Comparison of ENCODE assay signal across 28 mouse cellular contexts in genomic region chr9:77943316-77943715, GRCm38 (mm10). TPM values are rescaled to one million over a fixed set of nuclear protein-coding genes. Genes with fewer than 3 reads are reported as not detected.
DNase-seq lines count a peak whose midpoint lies in the region; ATAC-seq and TF ChIP-seq lines count a peak whose summit lies in the region.
"Had no signal": no experiment of that assay in that cellular context is flagged by ENCODE, and none has a peak within 500 bp of the region (broad histone marks: within the 10 kb centered on the region; RNA-seq: fewer than 3 reads in every experiment).

No protein-coding gene starts in this region.

- no peak overlapping the region; the same call in 1 of the 2 replicates for H3K27ac ChIP-seq in liver, adult 2 months (replicated peaks; ENCODE audit: insufficient read depth, low read depth, low read length)
- H3K27ac ChIP-seq in liver, embryonic 11.5 days (ENCODE audit: low read depth, low read length): no peak overlapping the region
- H3K27ac ChIP-seq: embryonic facial prominence, embryonic 12.5 days; embryonic facial prominence, embryonic 15.5 days; forebrain, embryonic 12.5 days; forebrain, embryonic 15.5 days; heart, embryonic 15.5 days; hindbrain, embryonic 10.5 days; hindbrain, embryonic 13.5 days; intestine, embryonic 15.5 days had no signal

- peaks cover 47% of the 10 kb centered on the region for H3K79me2 ChIP-seq in liver, adult 2 months (ENCODE audit: control insufficient read depth, insufficient read depth, low read length)

- no peak for TF ChIP-seq POLR2A in liver, adult 2 months (IDR thresholded peaks at IDR 0.05; ENCODE audit: extremely low read depth, insufficient read depth, low read length)

- WGBS in liver, adult 2 months: 24% methylated on average over 2 of the region's 2 CpGs
- 84% methylated on average over 2 of the region's 2 CpGs for WGBS in liver, embryonic 11.5 days

- H3K9ac ChIP-seq in liver, adult 2 months (ENCODE audit: low read depth, low read length): no peak overlapping the region
- H3K9ac ChIP-seq in liver, embryonic 11.5 days (ENCODE audit: low read depth, low read length): no peak overlapping the region
- H3K9ac ChIP-seq: embryonic facial prominence, embryonic 12.5 days; embryonic facial prominence, embryonic 15.5 days; forebrain, embryonic 12.5 days; forebrain, embryonic 15.5 days; heart, embryonic 12.5 days; heart, embryonic 15.5 days; hindbrain, embryonic 13.5 days; intestine, embryonic 15.5 days had no signal

- H3K4me2 ChIP-seq in liver, embryonic 11.5 days: no peak overlapping the region
- H3K4me2 ChIP-seq: embryonic facial prominence, embryonic 12.5 days; embryonic facial prominence, embryonic 15.5 days; forebrain, embryonic 12.5 days; forebrain, embryonic 15.5 days; heart, embryonic 12.5 days; heart, embryonic 15.5 days; hindbrain, embryonic 13.5 days; intestine, embryonic 15.5 days had no signal

- H3K4me3 ChIP-seq in liver, adult 2 months (ENCODE audit: insufficient read depth, low read depth, low read length): no peak overlapping the region
- H3K4me3 ChIP-seq in liver, embryonic 11.5 days (ENCODE audit: low read depth, low read length): no peak overlapping the region
- H3K4me3 ChIP-seq: embryonic facial prominence, embryonic 12.5 days; embryonic facial prominence, embryonic 15.5 days; forebrain, embryonic 12.5 days; forebrain, embryonic 15.5 days; heart, embryonic 12.5 days; heart, embryonic 15.5 days; hindbrain, embryonic 10.5 days; hindbrain, embryonic 13.5 days; intestine, embryonic 15.5 days had no signal

- no peak for TF ChIP-seq CTCF in liver, adult 2 months (IDR thresholded peaks at IDR 0.05; ENCODE audit: low read depth, low read length)

- no peak for ATAC-seq in liver, embryonic 11.5 days (replicated peaks; ENCODE audit: low FRiP score)
- peak; percentile 36 for ATAC-seq in granulocyte monocyte progenitor cell, adult 5-6 weeks (replicated peaks; ENCODE audit: poor library complexity, severe bottlenecking)
- no peak for ATAC-seq in monocyte, adult 5-6 weeks (replicated peaks; ENCODE audit: insufficient number of reproducible peaks, low FRiP score, low TSS enrichment, poor library complexity, severe bottlenecking)
- ATAC-seq: activated CD4-positive, CD25-positive, alpha-beta regulatory T cell, adult 4 months; CD4-positive, CD25-positive, alpha-beta regulatory T cell, adult 4 months; forebrain, embryonic 15.5 days; hindbrain, embryonic 16.5 days; intestine, embryonic 15.5 days had no signal

- peak; percentile 95 for DNase-seq in liver, adult 2 months (ENCODE audit: extremely low read depth, low read depth, low spot score)
- no peak for DNase-seq in liver, embryonic 11.5 days (ENCODE audit: low spot score)
- peak; percentile 52 for DNase-seq in lung, postnatal 36 days
- no peak for DNase-seq in lung, adult 18-20 months
- peak; percentile 62 for DNase-seq in adrenal gland, postnatal 14 days
- DNase-seq in kidney, postnatal 36 days: no peak
- DNase-seq: cerebellum, adult 11 months; cerebellum, adult 2 months; cerebellum, adult 9-11 months; cerebellum, postnatal 25 days; gastrocnemius, postnatal 36 days; heart, adult 11 months; heart, postnatal 10 days; heart, postnatal 36 days had no signal

- no peaks in the 10 kb centered on the region for H3K36me3 ChIP-seq in liver, adult 2 months (ENCODE audit: control insufficient read depth, insufficient read depth, low read length)
- H3K36me3 ChIP-seq in liver, embryonic 11.5 days (ENCODE audit: control insufficient read depth, insufficient read depth, low read length): no peaks in the 10 kb centered on the region
- H3K36me3 ChIP-seq: embryonic facial prominence, embryonic 12.5 days; embryonic facial prominence, embryonic 15.5 days; forebrain, embryonic 12.5 days; forebrain, embryonic 15.5 days; heart, embryonic 12.5 days; heart, embryonic 15.5 days; hindbrain, embryonic 13.5 days; intestine, embryonic 15.5 days had no signal

- H3K4me1 ChIP-seq in liver, adult 2 months (ENCODE audit: control insufficient read depth, insufficient read depth, low read length): peaks cover 54% of the 10 kb centered on the region
- H3K4me1 ChIP-seq in liver, embryonic 11.5 days (replicated peaks; ENCODE audit: control insufficient read depth, insufficient read depth, low read length): peaks cover 18% of the 10 kb centered on the region

- no peaks in the 10 kb centered on the region for H3K9me3 ChIP-seq in liver, embryonic 11.5 days (ENCODE audit: control insufficient read depth, low read length)
- H3K9me3 ChIP-seq: embryonic facial prominence, embryonic 12.5 days; embryonic facial prominence, embryonic 15.5 days; forebrain, embryonic 12.5 days; forebrain, embryonic 15.5 days; heart, embryonic 12.5 days; heart, embryonic 15.5 days; hindbrain, embryonic 10.5 days; hindbrain, embryonic 13.5 days; intestine, embryonic 15.5 days had no signal

- no peaks in the 10 kb centered on the region for H3K27me3 ChIP-seq in liver, adult 2 months (ENCODE audit: control insufficient read depth, insufficient read depth, low read length)
- H3K27me3 ChIP-seq in liver, embryonic 11.5 days (replicated peaks; ENCODE audit: control insufficient read depth, insufficient read depth, low read length): no peaks in the 10 kb centered on the region
- H3K27me3 ChIP-seq: embryonic facial prominence, embryonic 12.5 days; embryonic facial prominence, embryonic 15.5 days; forebrain, embryonic 12.5 days; forebrain, embryonic 15.5 days; heart, embryonic 12.5 days; heart, embryonic 15.5 days; hindbrain, embryonic 13.5 days; intestine, embryonic 15.5 days had no signal

RNA-seq across cellular contexts. Expression of gene Elovl5, which starts 26.2 kb away (rescaled TPM):
- 228 and 280 TPM in 2 replicates for total RNA-seq in liver, adult 2 months (2014; rRNA removed)
- polyA plus RNA-seq in liver, adult 2 months (2012; rRNA removed): 234 and 322 TPM in 2 replicates
- polyA plus RNA-seq in liver, embryonic 11.5 days (2014; fragmentation: Nextera tagmentation; extraction: Ambion mirVana): 54.1 and 56.0 TPM in 2 replicates
- total RNA-seq in adrenal gland, postnatal 14 days (2021): 285 and 347 TPM in 2 replicates
- 79.8 and 80.9 TPM in 2 replicates for total RNA-seq in granulocyte monocyte progenitor cell, adult 5-6 weeks (2014; fragmentation: Nextera tagmentation)
- 123 and 128 TPM in 2 replicates for total RNA-seq in granulocyte monocyte progenitor cell, adult 5-6 weeks (2017)
- total RNA-seq in monocyte, adult 5-6 weeks (2017): 127 to 171 TPM (median 154 TPM) in 3 replicates

Comparison
In these comparisons a context has a peak if more than half of its experiments do, and no peak if none do; other contexts are left out.
1. DNase-seq: peak in liver, adult 2 months (single experiment), lung, postnatal 36 days (single experiment) and adrenal gland, postnatal 14 days (single experiment); none in liver, embryonic 11.5 days (single experiment), lung, adult 18-20 months (0 of 2) and kidney, postnatal 36 days (0 of 2).